Mouse (Mus musculus) heart, embryonic 11.5 days (tissue): ENCODE measurements around the gene Atxn1l. TPM values are rescaled to one million over a fixed set of nuclear protein-coding genes. Genes with fewer than 3 reads are reported as not detected.

Source experiments
- ATAC-seq: fragments of 200-750 bp; cut with Nextera tagmentation; replicated peaks from 2 replicates; pipeline ENCODE4 v1.8.0; 2017; ENCODE audit warnings: moderate library complexity; ENCODE audit not compliant: insufficient number of reproducible peaks, low FRiP score, low TSS enrichment
- H3K27ac ChIP-seq: fragments of 300-500 bp; sonication (generic); 2 replicates; pipeline ENCODE4 v1.5.1; 2014; ENCODE audit warnings: mild to moderate bottlenecking, low read depth, low read length
- H3K27me3 ChIP-seq: fragments of 300-500 bp; sonication (generic); 2 replicates; pipeline ENCODE4 v1.6.1; 2014; ENCODE audit warnings: mild to moderate bottlenecking, low read length, mixed read lengths; ENCODE audit not compliant: control insufficient read depth, insufficient read depth
- H3K36me3 ChIP-seq: fragments of 300-500 bp; sonication (generic); 2 replicates; pipeline ENCODE4 v1.6.1; 2014; ENCODE audit warnings: mild to moderate bottlenecking, low read length, moderate library complexity, mixed read lengths; ENCODE audit not compliant: control insufficient read depth, insufficient read depth
- H3K4me1 ChIP-seq: fragments of 300-500 bp; sonication (generic); 2 replicates; pipeline ENCODE4 v1.6.1; 2014; ENCODE audit warnings: low read length; ENCODE audit not compliant: control insufficient read depth, insufficient read depth
- H3K4me2 ChIP-seq: fragments of 300-500 bp; sonication (generic); 2 replicates; pipeline ENCODE4 v1.6.1; 2014; ENCODE audit warnings: mild to moderate bottlenecking, moderate library complexity
- H3K4me3 ChIP-seq: fragments of 300-500 bp; sonication (generic); 2 replicates; pipeline ENCODE4 v1.5.1; 2014; ENCODE audit warnings: low read depth, low read length
- H3K9ac ChIP-seq: fragments of 300-500 bp; sonication (generic); 2 replicates; pipeline ENCODE4 v1.6.1; 2014; ENCODE audit warnings: mild to moderate bottlenecking, low read depth, low read length, moderate library complexity
- H3K9me3 ChIP-seq: fragments of 300-500 bp; sonication (generic); replicated peaks from 2 replicates; pipeline ENCODE4 v1.6.1; 2016; ENCODE audit warnings: low read length; ENCODE audit not compliant: control insufficient read depth
- WGBS: fragments of 180-500 bp; shearing (Covaris S2); extraction: QIAGEN DNeasy Blood & Tissue Kit; methylation state at CpG from one replicate; pipeline ENCODE4 v1.1.7; 2014; ENCODE audit not compliant: insufficient replicate concordance; 5-methylcytosine and 5-hydroxymethylcytosine counted together
- polyA plus RNA-seq: library from polyadenylated mRNA; unstranded; fragments of >200 nt; fragmentation: Nextera tagmentation; extraction: Ambion mirVana; gene quantifications from 2 replicates; pipeline ENCODE4 v1.2.1, GENCODE M21; 2014

The Atxn1l gene
- polyA plus RNA-seq, 1 experiment from 2014 or later, result 5.5 TPM

DNA sequence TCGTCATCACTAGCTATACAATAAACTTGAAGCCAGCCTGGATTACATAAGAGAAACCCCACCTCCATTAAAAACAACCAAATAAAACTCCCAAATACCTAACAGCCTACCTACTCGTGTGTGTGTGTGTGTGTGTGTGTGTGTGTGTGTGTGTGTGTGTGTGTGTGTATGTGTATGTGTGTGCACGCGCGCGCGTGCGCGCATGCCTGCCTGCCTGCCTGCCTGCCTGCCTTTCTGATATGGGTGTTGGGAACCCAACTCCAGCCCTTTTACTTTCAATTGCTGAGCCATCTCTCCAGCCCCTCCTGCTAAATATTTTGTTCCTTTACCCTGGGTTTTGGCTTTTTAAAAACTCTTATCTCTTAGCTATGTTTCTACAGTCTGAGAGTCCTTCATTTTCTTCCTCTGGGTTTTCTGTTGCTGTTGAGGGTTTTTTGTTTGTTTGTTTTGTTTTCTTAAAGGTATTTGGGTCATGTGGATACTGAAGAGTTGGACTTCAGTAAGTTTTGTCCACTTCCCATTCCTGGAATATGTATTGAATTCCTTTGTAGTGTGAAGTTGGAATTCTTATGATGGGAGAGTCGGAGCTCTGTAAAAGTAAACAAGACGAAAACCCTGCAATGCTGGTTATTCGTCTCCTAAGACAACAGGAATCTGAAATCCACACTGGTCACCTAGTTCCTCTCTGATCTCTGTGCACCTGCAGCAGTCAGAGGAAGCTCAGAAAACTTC lies 10.1 kb upstream of the Atxn1l start:
- Histone ChIP-seq H3K4me2 (no peak overlapping the region), H3K4me3 (no peak overlapping the region), H3K4me1 (no peaks in the 10 kb centered on the region), H3K27me3 (no peaks in the 10 kb centered on the region), H3K27ac (no peak overlapping the region), H3K36me3 (no peaks in the 10 kb centered on the region), H3K9ac (no peak overlapping the region), H3K9me3 (no peaks in the 10 kb centered on the region)
- 84% methylated on average over 12 of the region's 12 CpGs for WGBS
- no peak for ATAC-seq

DNA sequence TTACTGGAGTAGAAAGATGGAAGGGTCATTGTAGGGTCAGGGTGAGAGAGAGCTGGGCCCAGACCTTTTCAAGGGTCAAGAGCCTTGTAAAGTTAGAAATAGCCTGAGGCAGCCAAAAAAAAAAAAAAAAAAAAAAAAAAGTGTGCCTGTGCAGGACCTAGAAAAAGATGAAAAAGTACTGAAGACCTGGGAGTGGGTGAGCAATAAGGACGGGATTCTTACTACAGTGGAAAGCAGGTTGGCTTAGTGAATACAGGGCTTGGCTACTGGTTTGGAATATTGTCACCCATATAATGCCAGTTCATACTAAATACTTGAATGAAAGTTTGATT lies 476 bp upstream of the Atxn1l start:
- H3K4me2 ChIP-seq, result peak overlapping the region; percentile 83
- H3K36me3 ChIP-seq, result peaks cover 4% of the 10 kb centered on the region
- H3K4me3 ChIP-seq, result peak overlapping the region; percentile 80
- no peak for ATAC-seq
- 88% methylated on average over 1 of the region's 1 CpGs for WGBS
- H3K4me1 ChIP-seq, result peaks cover 8% of the 10 kb centered on the region
- H3K9me3 ChIP-seq, result no peaks in the 10 kb centered on the region
- no peak overlapping the region for H3K27ac ChIP-seq
- H3K9ac ChIP-seq, result no peak overlapping the region; the same call in 1 of the 2 replicates
- H3K27me3 ChIP-seq, result no peaks in the 10 kb centered on the region

DNA sequence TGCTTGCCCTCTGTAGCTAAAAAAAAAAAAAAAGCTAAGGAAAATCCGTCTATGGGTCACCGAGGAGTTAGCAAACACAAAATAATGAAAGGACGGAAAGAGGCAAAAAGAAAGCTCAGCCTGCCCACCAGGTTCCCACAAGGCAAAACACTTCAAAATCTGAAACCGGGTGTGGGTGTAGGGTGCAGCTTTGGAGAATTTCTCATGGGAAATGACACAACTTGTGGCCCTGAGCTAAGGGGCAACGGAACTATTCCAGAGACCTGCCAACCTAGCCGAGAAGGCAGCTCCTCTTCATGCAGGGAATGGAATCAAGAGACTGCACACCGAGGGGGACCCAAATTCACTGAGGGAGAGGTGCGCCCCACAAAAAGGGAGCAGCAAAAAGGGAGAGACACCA lies 720 bp downstream of the Atxn1l start:
- ATAC-seq, result no peak
- H3K27me3 ChIP-seq, result no peaks in the 10 kb centered on the region
- H3K36me3 ChIP-seq, result peaks cover 12% of the 10 kb centered on the region
- H3K9me3 ChIP-seq, result no peaks in the 10 kb centered on the region
- no peak overlapping the region for H3K27ac ChIP-seq
- peaks cover 8% of the 10 kb centered on the region for H3K4me1 ChIP-seq
- H3K4me2 ChIP-seq, result peak overlapping the region; percentile 83
- H3K9ac ChIP-seq, result peak overlapping the region; percentile 94
- H3K4me3 ChIP-seq, result peak overlapping the region; percentile 80
- 12% methylated on average over 8 of the region's 8 CpGs for WGBS

DNA sequence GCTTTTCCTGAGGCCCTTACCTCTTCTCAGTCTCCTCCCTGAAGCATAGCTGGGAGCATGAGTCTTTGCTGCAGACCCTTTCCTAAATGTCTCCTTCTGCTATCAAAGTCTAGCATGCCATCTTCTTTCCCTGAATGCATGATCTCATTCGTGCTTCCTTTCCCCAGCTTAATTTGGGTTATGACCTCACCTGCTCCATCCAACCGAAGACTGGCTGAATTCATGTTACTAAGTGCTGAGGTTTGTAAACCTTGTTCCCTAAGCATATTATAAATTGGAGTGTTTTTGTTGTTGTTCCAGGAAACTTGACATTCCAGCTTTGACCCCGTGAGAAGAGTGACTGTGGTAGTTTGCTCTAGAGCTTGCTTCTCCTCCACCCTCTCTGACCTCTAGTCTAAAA lies 3.5 kb downstream of the Atxn1l start:
- H3K9me3 ChIP-seq, result no peaks in the 10 kb centered on the region
- WGBS, result 79% methylated on average over 3 of the region's 3 CpGs
- H3K27me3 ChIP-seq, result no peaks in the 10 kb centered on the region
- H3K4me2 ChIP-seq, result no peak overlapping the region
- H3K4me3 ChIP-seq, result no peak overlapping the region
- peaks cover 8% of the 10 kb centered on the region for H3K4me1 ChIP-seq
- H3K27ac ChIP-seq, result no peak overlapping the region
- peaks cover 15% of the 10 kb centered on the region for H3K36me3 ChIP-seq
- no peak overlapping the region for H3K9ac ChIP-seq
- ATAC-seq, result no peak

DNA sequence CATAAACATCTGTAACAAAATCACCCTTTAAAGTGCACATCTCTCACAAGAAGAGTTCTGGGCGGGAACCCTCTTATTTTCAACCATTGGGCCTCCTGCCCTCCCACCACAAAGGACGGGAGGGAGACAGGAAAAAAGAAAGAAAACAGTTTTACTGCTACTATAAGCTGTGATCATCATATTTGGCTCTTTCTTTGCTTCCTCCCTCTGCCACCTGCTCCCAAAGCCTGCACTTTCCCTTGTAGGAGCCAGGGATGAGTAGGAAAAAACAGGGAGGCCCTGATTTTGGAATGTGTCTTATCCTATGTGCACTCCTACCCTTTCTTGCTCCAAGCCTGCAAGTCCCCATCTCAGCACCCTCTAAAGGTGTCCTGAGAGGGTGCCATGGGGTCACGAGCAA lies 6.5 kb downstream of the Atxn1l start:
- 72% methylated on average over 3 of the region's 3 CpGs for WGBS
- H3K9me3 ChIP-seq, result no peaks in the 10 kb centered on the region
- ATAC-seq, result no peak

DNA sequence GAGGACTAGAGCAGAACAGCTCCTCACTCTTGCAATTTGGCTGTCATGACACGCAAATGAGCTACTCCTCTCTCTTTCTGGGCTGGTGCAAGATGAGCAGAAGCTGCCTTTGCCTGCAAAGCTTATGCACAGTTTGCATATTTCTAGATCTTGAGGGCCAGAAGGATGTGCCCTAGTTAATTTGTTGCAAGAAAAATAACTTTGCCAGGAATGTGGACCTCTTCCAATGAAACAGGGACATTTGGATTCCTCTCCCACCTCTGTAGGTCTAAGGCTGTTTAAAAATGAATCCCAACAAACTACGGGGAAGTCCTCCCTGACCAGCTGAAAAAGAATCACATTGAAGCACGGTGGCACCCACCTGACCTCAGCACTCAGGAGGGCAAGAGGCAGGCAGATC lies 12.4 kb downstream of the Atxn1l start:
- peaks cover 45% of the 10 kb centered on the region for H3K36me3 ChIP-seq
- no peaks in the 10 kb centered on the region for H3K9me3 ChIP-seq
- no peak overlapping the region for H3K4me3 ChIP-seq
- H3K27ac ChIP-seq, result no peak overlapping the region
- no peaks in the 10 kb centered on the region for H3K4me1 ChIP-seq
- no peak overlapping the region for H3K4me2 ChIP-seq
- ATAC-seq, result no peak
- no peak overlapping the region for H3K9ac ChIP-seq
- H3K27me3 ChIP-seq, result no peaks in the 10 kb centered on the region
- WGBS, result 82% methylated on average over 3 of the region's 3 CpGs

More for the DNA sequence above, 6.5 kb downstream of the Atxn1l start:
- H3K4me1 ChIP-seq, result no peaks in the 10 kb centered on the region; the same call in 1 of the 2 replicates
- H3K27ac ChIP-seq, result no peak overlapping the region
- H3K9ac ChIP-seq, result no peak overlapping the region
- H3K27me3 ChIP-seq, result no peaks in the 10 kb centered on the region
- no peak overlapping the region for H3K4me2 ChIP-seq
- peaks cover 15% of the 10 kb centered on the region for H3K36me3 ChIP-seq
- H3K4me3 ChIP-seq, result no peak overlapping the region

DNA sequence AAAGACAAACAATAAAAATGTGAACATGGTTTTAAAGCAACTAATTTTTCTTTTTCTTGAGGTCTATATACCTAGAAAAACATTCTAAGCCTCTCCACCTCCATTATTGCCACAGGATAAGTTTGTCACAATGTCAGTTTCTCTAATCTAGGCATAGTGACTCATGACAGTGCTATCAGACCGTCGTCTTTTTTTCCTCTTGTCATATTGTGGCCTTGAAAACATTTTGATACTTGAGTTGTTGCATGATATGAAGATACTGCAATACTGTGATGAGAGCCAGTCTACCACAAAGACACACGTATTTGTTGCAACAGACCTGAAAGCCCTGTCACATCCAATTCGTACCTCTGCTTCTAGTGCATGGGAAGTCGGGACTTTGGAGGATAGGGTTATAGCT lies 22.6 kb downstream of the Atxn1l start:
- Histone ChIP-seq H3K9ac (no peak overlapping the region), H3K9me3 (no peaks in the 10 kb centered on the region), H3K27me3 (no peaks in the 10 kb centered on the region), H3K27ac (no peak overlapping the region), H3K4me2 (no peak overlapping the region), H3K4me1 (no peaks in the 10 kb centered on the region), H3K36me3 (peaks cover 53% of the 10 kb centered on the region), H3K4me3 (no peak overlapping the region)
- no peak for ATAC-seq
- WGBS, result 90% methylated on average over 5 of the region's 5 CpGs

DNA sequence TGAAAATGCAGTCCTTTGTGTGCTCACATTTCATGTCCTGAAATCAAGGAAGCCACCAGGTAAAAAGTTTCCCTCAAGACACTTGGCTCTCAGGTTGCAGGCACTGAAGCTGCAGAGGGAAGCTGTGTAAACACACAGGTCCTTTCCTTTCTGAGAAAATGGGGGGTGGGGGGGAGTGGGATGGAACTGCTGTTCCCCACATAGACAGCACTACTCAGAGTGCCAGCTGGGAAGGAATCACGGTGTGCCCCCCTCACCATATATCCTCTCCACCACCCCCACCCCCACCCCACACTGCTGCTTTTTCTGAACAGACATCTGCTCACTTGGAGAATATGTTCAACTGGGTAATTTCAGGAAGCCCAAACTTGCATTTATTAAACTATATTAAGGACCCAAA lies 25.0 kb downstream of the Atxn1l start:
- no peaks in the 10 kb centered on the region for H3K27me3 ChIP-seq
- no peak for ATAC-seq
- no peaks in the 10 kb centered on the region for H3K9me3 ChIP-seq
- H3K36me3 ChIP-seq, result peaks cover 51% of the 10 kb centered on the region
- no peak overlapping the region for H3K4me2 ChIP-seq
- 100% methylated on average over 1 of the region's 1 CpGs for WGBS
- no peak overlapping the region for H3K9ac ChIP-seq
- no peak overlapping the region for H3K4me3 ChIP-seq
- H3K27ac ChIP-seq, result no peak overlapping the region
- H3K4me1 ChIP-seq, result no peaks in the 10 kb centered on the region

DNA sequence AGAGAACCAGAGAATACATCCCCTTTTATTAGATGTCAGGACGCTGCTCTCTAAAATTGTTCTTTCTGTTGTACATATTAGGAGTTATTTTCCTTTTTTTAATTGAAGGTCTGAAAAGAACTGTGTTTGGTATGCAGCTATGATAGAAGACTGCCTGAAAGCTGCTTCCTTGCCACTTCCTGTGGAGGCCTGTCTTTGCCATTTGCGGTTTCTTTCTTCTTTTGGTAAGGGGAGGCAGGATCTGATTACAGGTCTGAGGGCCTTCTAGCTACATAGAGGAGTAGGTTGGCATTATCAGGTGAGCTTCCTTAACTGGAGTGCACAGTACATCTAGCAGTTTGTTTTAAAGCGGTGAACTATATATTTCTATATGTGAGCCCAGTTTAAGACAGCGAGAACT lies 29.6 kb downstream of the Atxn1l start:
- peaks cover 35% of the 10 kb centered on the region for H3K36me3 ChIP-seq
- peaks cover 18% of the 10 kb centered on the region for H3K4me1 ChIP-seq
- H3K9ac ChIP-seq, result no peak overlapping the region
- H3K4me3 ChIP-seq, result no peak overlapping the region
- H3K27ac ChIP-seq, result no peak overlapping the region
- 97% methylated on average over 4 of the region's 4 CpGs for WGBS
- H3K9me3 ChIP-seq, result no peaks in the 10 kb centered on the region
- no peak for ATAC-seq
- H3K4me2 ChIP-seq, result no peak overlapping the region
- no peaks in the 10 kb centered on the region for H3K27me3 ChIP-seq
